Mouse (Mus musculus) midbrain, embryonic 14.5 days (tissue): ENCODE measurements around the gene Olfr1535. TPM values are rescaled to one million over a fixed set of nuclear protein-coding genes. Genes with fewer than 3 reads are reported as not detected.

Experiments used
- polyA plus RNA-seq: library from polyadenylated mRNA; unstranded; fragments of >200 nt; fragmentation: Nextera tagmentation; extraction: Ambion mirVana; gene quantifications from 2 replicates; pipeline ENCODE4 v1.2.1, GENCODE M21; 2014

The Olfr1535 gene
- polyA plus RNA-seq, 1 experiment from 2014 or later: 0.05 TPM

Other genes starting within 250 kb of the Olfr1535 start
- not detected in 2 replicates for gene Gpx6, start 247.8 kb downstream of the Olfr1535 start, polyA plus RNA-seq
- gene Olfr1367, start 213.0 kb downstream of the Olfr1535 start, polyA plus RNA-seq: not detected in 2 replicates
- 11.8 and 15.9 TPM in 2 replicates for gene Zscan12, start 197.1 kb downstream of the Olfr1535 start, polyA plus RNA-seq
- 61.8 and 69.9 TPM in 2 replicates for gene Zkscan3, start 157.1 kb downstream of the Olfr1535 start, polyA plus RNA-seq
- 3.9 and 5.2 TPM in 2 replicates for gene Pgbd1, start 118.8 kb downstream of the Olfr1535 start, polyA plus RNA-seq
- gene Zscan26, start 106.2 kb downstream of the Olfr1535 start, polyA plus RNA-seq: 15.7 and 17.6 TPM in 2 replicates
- 3.2 and 5.1 TPM in 2 replicates for gene Nkapl, start 91.4 kb downstream of the Olfr1535 start, polyA plus RNA-seq
- gene Zkscan4, start 81.0 kb downstream of the Olfr1535 start, polyA plus RNA-seq: 8.8 and 9.7 TPM in 2 replicates
- not detected in 2 replicates for gene Gm10065, start 80.5 kb downstream of the Olfr1535 start, polyA plus RNA-seq
- 0.34 and 0.54 TPM in 2 replicates for gene AK157302, start 64.7 kb downstream of the Olfr1535 start, polyA plus RNA-seq
- 4.7 and 6.6 TPM in 2 replicates for gene Gm11273, start 58.5 kb downstream of the Olfr1535 start, polyA plus RNA-seq
- 6.1 and 10.9 TPM in 2 replicates for gene Zkscan8, start 28.8 kb downstream of the Olfr1535 start, polyA plus RNA-seq
- gene Olfr1366, start 17.1 kb downstream of the Olfr1535 start, polyA plus RNA-seq: 0.07 and 0.20 TPM in 2 replicates
- gene Olfr1364, start 21.9 kb upstream of the Olfr1535 start, polyA plus RNA-seq: not detected in 2 replicates
- not detected in 2 replicates for gene Olfr1362, start 54.1 kb upstream of the Olfr1535 start, polyA plus RNA-seq
- not detected in 2 replicates for gene Olfr11, start 82.6 kb upstream of the Olfr1535 start, polyA plus RNA-seq
- not detected in 2 replicates for gene Olfr1361, start 103.5 kb upstream of the Olfr1535 start, polyA plus RNA-seq
- gene Olfr1360, start 117.5 kb upstream of the Olfr1535 start, polyA plus RNA-seq: not detected in 2 replicates
- gene Olfr1359, start 138.2 kb upstream of the Olfr1535 start, polyA plus RNA-seq: not detected in 2 replicates
- 1.2 TPM in 1 of 2 replicates, not detected in the other for gene Hist1h2bl, start 156.2 kb upstream of the Olfr1535 start, polyA plus RNA-seq
- gene Hist1h2ai, start 156.5 kb upstream of the Olfr1535 start, polyA plus RNA-seq: 13.6 and 22.1 TPM in 2 replicates
- 2.9 and 6.0 TPM in 2 replicates for gene Hist1h3h, start 157.8 kb upstream of the Olfr1535 start, polyA plus RNA-seq
- 1.1 and 1.4 TPM in 2 replicates for gene Hist1h2bm, start 162.2 kb upstream of the Olfr1535 start, polyA plus RNA-seq
- gene Hist1h4j, start 175.2 kb upstream of the Olfr1535 start, polyA plus RNA-seq: 0.66 TPM in 2 replicates
- 2.3 TPM in 1 of 2 replicates, not detected in the other for gene Hist1h4k, start 190.6 kb upstream of the Olfr1535 start, polyA plus RNA-seq
- gene Hist1h2ak, start 193.9 kb upstream of the Olfr1535 start, polyA plus RNA-seq: 2.4 and 4.4 TPM in 2 replicates
- 1.0 and 1.6 TPM in 2 replicates for gene Hist1h2bn, start 194.2 kb upstream of the Olfr1535 start, polyA plus RNA-seq
- 1.8 and 4.0 TPM in 2 replicates for gene Hist1h1b, start 220.7 kb upstream of the Olfr1535 start, polyA plus RNA-seq
- 49.4 and 58.4 TPM in 2 replicates for gene Hist1h3i, start 223.5 kb upstream of the Olfr1535 start, polyA plus RNA-seq
- 3.1 TPM in 1 of 2 replicates, not detected in the other for gene Hist1h2an, start 227.3 kb upstream of the Olfr1535 start, polyA plus RNA-seq
- gene Hist1h2bp, start 227.6 kb upstream of the Olfr1535 start, polyA plus RNA-seq: not detected in 2 replicates